Mouse (Mus musculus) cerebellum, adult 18-20 months (tissue): Measurements from ENCODE around the gene Tiprl.
A peak's percentile ranks its signal among the peaks of the same experiment; 100 is the strongest.

ENCODE experiments used
- DNase-seq, 2 experiments: peaks; one replicate each; pipeline ENCODE4 v3.0.0; 2021

Gene Tiprl

GRCm38 (mm10) chr1:165236321-165237298, at the start of gene Tiprl:
Gene Tiprl (minus strand): TSS chr1:165236996.
- peak; percentile 97 to 99 for DNase-seq

DNA sequence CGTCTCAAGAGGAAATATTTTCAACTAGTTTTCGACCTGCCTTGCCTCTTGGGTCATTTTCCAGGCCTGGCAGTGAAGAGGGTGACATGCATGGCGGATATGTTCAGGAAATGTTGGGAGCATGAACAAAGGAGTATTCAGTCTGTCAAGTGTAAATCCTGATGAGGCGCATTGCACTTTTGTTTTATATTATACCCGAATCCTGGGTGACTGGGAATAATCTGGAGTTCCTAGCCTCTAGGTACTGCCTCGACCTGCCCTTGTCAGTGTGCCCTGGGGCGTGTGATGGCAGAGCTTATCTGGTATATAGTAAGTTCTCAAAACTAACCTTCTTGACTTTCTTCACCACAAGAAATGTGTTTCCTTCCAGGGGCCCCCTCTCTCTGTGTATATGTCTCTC, 47.3 kb upstream of the Tiprl start:
- no peak for DNase-seq

- DNase-seq, result no peak
These were observed 46.2 kb upstream of the Tiprl start for GRCm38 (mm10) chr1:165282967-165283345.

DNA sequence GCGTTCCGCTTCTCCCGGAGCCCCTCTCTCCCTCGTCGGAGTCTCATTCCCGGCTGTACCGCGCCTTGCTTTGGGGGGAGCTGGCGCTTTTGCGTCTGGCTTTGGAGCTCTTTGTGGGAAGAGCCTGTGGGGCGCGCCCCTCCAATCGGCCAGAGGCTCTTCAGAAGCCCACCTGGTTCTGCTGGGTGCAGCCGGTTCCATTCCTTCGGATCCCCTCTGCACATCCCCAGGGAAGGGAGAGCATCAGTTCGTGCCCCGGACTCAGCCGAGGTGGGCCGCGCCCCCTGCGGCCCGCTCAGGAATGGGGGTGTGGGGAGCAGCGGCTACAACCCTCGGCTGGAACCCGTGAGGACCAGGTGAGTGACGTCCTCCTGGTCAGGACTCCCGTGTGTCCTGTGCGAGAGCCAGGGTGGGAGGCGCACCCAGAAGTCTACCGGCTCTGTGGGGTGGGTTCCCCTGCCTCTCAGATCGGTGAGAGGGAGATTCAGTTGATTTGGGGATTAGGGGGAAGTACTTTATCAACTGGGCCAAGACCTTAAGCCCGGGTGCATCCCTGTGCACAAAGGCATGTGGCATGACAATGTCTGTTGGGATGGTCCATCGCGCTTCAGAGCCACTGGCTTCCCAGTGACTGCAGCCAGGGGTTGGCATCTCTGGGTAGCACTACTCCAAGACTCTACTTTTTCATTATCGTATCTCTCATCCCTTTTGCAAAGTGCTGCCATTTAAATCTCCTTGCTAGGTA, 45.6 kb upstream of the Tiprl start:
- no peak for DNase-seq

DNA sequence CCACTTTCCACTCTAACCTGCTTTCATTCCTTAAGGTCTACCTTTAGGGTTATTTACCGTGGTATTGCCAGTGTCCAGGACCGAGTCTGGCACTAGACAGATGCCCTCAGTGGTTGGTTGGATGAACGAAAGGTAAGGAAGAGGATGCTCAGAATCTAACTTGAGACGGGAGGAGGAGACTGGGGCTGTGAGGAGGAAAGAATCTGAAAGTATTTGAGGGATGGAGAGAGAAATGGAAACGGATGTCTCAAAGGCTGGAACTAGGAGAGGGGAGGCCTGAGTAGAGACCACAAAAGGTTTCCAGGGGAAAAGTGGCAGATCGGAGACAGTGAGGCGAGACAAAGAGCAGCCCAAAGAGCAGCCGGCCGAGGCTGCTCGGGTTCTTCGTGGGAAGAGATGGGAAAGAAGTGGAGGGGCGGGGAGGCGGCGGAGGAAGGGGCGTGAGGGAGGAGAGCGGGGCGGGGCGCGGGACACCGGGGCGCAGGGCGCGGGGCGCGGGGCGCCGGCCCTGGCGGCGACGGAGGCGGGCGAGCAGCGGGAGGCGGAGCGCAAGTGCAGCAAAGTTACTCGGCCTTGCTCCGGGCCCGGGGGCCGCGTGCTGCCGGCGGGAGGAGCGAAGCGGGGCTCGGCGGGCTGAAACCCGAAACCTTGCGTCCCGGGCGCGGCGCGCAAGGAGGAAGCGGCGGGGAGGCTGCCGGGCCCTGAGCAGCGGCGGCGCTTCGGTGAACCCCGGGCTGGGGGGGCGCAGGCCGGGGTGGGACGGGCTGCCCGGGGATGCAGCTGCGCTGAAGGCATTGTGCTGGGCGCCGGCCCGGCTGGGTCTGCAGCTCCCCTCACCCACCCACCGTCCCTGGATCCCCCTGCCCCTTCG, 44.8 kb upstream of the Tiprl start:
- DNase-seq, result peak; percentile 5 to 30

DNA sequence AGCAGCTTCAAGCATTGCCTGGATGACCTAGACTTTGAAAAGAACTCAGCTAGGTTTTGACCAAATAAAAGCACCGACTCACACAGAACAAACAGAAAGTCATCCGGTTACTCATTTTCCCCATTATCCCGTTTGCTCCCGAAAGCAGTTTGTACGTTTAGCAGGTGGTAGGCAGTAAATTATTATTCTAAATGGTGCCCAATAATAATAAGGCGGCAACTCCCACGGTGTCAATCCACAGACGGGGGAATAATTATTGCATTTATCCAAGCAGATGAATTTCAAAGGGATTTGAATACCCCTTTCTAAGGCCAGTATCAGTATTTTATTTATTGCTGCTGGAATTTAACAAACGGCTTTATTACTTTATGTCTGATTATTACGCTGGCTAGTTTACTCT, 43.9 kb upstream of the Tiprl start:
- no peak for DNase-seq

DNA sequence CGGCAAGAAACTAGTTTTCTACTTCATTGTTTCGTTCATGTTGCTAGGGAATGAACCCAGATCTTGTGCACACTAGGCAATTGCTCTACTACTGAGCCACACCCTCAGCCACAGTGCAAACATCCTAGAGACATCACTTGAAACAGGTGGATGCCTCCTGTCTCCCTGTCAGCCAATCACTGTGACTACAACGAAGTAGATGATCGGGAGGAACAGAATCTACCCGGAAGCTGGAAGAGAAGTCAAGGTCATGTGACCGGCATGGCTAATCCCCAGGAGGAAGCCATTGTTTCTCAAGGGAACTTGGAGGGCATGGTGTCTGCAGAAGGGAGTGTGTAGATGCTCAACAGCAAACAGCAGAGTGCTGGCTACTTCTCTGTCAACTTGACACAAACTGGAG, 38.1 kb upstream of the Tiprl start:
- DNase-seq, result no peak

GRCm38 (mm10) chr1:165252027-165252671, 15.4 kb upstream of the Tiprl start:
- peak; percentile 34 to 55 for DNase-seq

DNA sequence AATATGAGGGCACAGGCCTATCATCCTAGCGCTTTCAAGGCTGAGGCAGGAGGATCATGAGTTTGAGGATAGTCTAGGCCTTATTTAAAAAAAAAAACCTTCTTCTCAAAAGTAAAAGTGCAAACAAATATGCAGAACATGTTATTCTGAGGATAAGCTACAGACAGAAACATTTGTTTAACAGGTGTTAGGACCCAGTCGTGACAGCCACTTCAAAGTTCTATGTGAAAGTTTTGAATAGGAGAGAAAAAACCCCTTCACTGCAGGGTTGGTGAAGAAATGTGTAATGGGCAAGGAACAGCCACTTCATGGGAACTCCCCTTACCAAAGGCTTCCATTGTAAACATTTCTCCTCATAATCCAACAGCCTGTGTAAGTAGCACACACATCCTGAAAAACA, 13.8 kb upstream of the Tiprl start:
- DNase-seq, result no peak

DNA sequence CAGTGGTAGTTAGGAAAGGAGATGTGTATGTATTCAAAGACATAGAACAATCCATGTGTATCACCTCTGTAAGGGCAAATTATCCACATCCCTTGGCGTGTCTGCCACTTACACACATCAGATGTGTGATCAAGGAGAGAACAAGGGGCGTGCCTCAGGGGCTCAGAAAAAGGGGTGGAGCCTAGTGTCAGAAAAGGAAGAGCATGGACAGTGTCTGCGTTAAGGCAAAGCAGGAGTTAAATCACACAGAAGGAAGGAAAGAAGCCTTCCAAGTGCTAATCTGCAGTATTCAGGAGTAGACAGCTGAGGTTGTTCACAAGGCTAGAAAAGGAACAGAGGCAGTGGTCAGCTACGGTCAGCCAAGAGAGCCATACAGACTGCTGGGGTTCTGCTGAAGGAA, 12.0 kb upstream of the Tiprl start:
- DNase-seq, result no peak

- no peak for DNase-seq
These were observed 11.0 kb upstream of the Tiprl start for GRCm38 (mm10) chr1:165247788-165248187.

DNA sequence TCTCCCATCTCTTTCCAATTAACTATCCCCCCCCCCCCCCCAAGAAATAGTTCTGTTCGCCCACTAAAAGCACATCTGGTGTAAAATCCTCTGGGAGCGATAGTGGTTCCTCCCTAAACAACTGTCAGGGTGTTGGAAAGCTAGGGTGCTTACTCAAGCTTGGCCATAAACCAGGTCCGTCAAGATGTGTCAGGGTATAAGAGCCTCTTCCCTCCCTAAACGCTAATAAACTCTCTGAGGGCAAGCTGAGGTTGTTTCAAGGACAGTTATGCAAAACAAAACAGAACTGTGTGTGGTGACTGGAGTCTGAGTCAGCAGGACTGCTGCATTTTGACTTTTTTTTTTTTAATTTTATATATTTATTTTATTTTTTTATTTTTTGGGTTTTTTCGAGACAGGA, 10.3 kb upstream of the Tiprl start:
- no peak for DNase-seq

- no peak for DNase-seq
These were observed 9.8 kb upstream of the Tiprl start for GRCm38 (mm10) chr1:165246587-165246986.

GRCm38 (mm10) chr1:165235846-165236245, 950 bp downstream of the Tiprl start:
- no peak for DNase-seq

DNA sequence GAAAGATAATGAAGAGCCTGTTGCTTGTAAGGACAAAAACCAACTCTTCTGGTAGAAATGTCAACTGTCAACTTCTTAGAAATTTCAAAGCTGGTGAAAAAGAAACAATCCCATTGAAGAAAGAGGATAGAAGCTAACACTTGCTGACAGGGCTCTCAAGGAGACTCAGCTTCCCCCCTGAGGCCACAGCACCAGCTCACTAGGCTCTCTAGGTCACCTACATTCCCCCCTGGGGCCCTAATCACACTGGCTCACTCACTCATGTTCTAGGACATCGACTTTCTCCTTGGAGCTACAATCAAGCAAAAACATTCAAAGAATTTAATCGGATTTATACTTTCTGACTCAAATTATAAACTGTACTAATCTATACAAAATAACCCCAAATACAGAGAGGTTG, 3.0 kb downstream of the Tiprl start:
- DNase-seq, result no peak

DNA sequence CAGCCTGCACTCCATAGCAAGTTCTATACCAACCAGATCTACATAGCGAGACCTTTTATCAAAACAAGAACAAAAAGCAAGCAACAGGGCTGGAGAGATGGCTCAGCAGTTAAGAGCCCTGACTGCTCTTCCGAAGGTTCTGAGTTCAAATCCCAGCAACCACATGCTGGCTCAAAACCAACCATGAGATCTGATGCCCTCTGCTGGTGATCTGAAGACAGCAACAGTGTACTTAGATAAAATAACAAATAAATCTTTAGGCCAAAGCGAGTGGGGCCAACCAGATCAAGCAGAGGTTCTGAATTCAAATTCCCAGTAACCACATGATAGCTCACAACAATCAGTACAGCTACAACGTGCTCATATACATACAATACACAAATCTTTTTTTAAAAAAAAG, 6.1 kb downstream of the Tiprl start:
- DNase-seq, result no peak

DNA sequence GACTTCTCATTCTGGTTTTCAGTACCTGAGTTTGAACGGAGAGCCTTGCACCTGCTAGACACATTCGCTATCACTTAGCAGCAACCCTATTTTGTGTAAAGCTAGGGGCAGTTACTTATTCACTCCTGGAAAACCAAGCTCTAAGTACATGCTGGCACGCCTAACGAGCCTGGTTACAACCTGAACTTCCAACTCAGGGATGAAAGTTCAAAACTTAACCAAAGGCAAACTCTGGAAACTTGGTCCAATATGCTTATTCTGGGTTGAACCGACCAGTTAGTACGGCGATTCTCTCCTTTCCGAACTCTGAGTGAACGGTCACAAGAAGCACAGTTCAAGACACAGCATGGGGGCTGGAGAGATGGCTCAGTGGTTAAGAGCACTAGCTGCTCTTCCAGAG, 7.2 kb downstream of the Tiprl start:
- no peak for DNase-seq

DNA sequence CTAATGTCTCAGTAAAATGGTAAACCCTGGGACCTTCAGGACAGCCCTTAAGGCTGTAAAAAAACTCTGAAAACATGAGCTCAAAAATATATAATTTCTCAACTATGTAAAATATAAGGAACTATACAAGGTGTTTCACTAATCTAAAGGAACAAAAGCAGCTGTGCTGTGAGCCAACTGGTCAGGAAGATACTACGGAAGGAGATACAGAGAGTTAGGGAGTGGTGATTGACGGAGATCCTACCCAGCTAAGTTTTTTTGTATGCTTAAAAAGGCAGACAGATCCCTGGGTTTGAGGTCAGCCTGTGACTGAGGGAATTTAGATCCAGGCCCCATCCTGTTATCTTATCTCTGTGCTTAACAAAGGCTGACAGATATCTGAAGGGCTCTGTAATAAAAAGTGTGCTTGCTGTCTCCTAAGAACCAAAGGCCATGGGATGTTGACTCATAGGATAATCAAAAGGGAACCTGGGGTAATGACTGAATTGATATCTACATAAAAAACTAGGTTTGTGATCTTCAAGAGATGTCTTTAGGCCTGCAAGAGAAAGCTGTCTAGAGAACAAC, 19.7 kb downstream of the Tiprl start:
- no peak for DNase-seq

DNA sequence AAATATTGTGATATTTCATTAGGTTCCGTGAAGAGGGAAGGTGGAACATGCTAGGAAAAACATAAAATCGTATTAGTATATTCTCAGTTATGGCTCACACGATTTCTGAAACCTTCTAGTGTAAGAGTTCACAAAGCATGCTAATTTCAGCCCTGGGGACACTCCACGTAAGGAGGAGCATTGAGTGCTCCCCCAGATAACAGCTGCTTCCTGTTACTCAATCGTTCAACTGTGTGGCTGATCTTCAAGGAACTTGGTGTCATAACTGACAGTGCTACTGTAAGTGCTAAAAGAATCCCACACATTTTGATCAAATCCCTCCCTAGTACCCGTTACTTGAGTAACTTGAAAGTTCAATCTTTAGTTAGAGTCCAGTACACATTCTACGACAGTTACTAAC, 21.0 kb downstream of the Tiprl start:
- DNase-seq, result no peak

DNA sequence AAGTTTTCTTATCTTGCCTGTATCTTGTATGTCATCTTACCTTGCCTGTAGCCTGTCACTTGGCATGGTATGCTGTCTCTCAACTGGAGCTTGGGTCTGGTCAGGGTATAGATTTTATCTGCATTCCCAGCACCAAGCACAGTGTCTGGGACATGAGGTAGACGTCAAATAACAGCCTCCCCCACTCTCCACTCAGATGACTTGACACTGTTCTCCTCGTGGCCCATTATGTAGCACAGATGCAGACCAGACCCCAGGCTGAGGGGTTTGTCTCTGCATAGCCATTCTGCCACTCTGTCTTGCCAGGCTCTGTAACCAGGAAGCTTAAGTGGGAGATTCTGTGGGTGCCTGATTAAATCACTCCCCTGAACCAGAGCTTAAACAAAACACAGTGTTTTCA, 31.2 kb downstream of the Tiprl start:
- no peak for DNase-seq

DNA sequence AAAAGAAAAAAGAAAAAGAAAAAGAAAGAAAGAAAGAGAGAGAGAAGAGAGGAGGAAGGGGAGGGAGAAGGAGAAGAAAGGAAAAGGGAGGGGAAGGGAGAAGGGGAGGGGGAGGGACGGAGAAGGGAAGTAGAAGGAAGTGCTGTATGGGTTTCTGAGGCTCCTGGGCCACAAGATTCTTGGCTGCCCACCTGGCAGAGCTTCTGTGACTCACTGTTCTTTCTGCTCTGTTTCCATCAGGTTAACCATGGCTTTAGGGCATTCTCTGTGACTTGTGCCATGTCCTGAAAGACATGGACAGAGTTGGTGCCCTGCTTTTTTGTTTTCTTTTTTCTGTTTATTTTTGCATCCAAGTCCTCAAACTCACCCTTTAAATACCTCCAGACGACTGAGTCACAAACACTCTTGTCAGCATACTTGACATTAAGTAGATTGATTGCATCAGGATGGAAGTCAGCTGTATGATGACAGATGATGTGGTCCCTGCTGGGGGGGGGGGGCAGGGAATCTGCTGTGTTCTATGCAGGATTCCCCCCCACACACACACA, 33.2 kb downstream of the Tiprl start:
- DNase-seq, result peak in 1 of 2 experiments; percentile 21

- DNase-seq, result no peak
These were observed 35.3 kb downstream of the Tiprl start for GRCm38 (mm10) chr1:165201445-165202012.
